Mouse (Mus musculus) hindbrain, embryonic 16.5 days (tissue): Measurements from ENCODE around the gene Pdp2. TPM values are rescaled to one million over a fixed set of nuclear protein-coding genes. Genes with fewer than 3 reads are reported as not detected.

Source experiments
- ATAC-seq: fragments of 200-750 bp; cut with Nextera tagmentation; 2 replicates; pipeline ENCODE4 v1.8.0; 2017; ENCODE audit warnings: moderate TSS enrichment, moderate library complexity
- H3K27ac ChIP-seq: fragments of 300-500 bp; sonication (generic); 2 replicates; pipeline ENCODE4 v1.5.1; 2014; ENCODE audit warnings: low read depth, mild to moderate bottlenecking, control low read depth, low read length, moderate library complexity
- H3K27me3 ChIP-seq: fragments of 300-500 bp; sonication (generic); replicated peaks from 2 replicates; pipeline ENCODE4 v1.6.1; 2014; ENCODE audit warnings: low read length; ENCODE audit not compliant: control insufficient read depth, insufficient read depth
- H3K36me3 ChIP-seq: fragments of 300-500 bp; sonication (generic); 2 replicates; pipeline ENCODE4 v1.6.1; 2014; ENCODE audit warnings: mild to moderate bottlenecking, low read length, moderate library complexity, mixed read lengths; ENCODE audit not compliant: control insufficient read depth, insufficient read depth
- H3K4me1 ChIP-seq: fragments of 300-500 bp; sonication (generic); 2 replicates; pipeline ENCODE4 v1.6.1; 2014; ENCODE audit warnings: low read depth, low read length; ENCODE audit not compliant: control insufficient read depth, insufficient read depth
- H3K4me2 ChIP-seq: fragments of 300-500 bp; sonication (generic); 2 replicates; pipeline ENCODE4 v1.6.1; 2014; ENCODE audit warnings: mild to moderate bottlenecking, low read length, control low read depth, moderate library complexity
- H3K4me3 ChIP-seq: fragments of 300-500 bp; sonication (generic); 2 replicates; pipeline ENCODE4 v1.5.1; 2014; ENCODE audit warnings: mild to moderate bottlenecking, low read length, control low read depth, moderate library complexity
- H3K9ac ChIP-seq: fragments of 300-500 bp; sonication (generic); 2 replicates; pipeline ENCODE4 v1.6.1; 2014; ENCODE audit warnings: low read depth, mild to moderate bottlenecking, control low read depth, low read length, moderate library complexity
- H3K9me3 ChIP-seq: fragments of 300-500 bp; sonication (generic); 2 replicates; pipeline ENCODE4 v1.6.1; 2014; ENCODE audit warnings: mild to moderate bottlenecking, low read length, moderate library complexity; ENCODE audit not compliant: control insufficient read depth
- WGBS: fragments of 180-500 bp; shearing (Covaris S2); extraction: QIAGEN DNeasy Blood & Tissue Kit; methylation state at CpG from one replicate; pipeline ENCODE4 v1.1.7; 2014; 5-methylcytosine and 5-hydroxymethylcytosine counted together
- polyA plus RNA-seq: library from polyadenylated mRNA; unstranded; fragments of >200 nt; fragmentation: Nextera tagmentation; extraction: Ambion mirVana; gene quantifications from 2 replicates; pipeline ENCODE4 v1.2.1, GENCODE M21; 2015

Gene Pdp2
- polyA plus RNA-seq, 1 experiment from 2014 or later, result 20.5 TPM

DNA sequence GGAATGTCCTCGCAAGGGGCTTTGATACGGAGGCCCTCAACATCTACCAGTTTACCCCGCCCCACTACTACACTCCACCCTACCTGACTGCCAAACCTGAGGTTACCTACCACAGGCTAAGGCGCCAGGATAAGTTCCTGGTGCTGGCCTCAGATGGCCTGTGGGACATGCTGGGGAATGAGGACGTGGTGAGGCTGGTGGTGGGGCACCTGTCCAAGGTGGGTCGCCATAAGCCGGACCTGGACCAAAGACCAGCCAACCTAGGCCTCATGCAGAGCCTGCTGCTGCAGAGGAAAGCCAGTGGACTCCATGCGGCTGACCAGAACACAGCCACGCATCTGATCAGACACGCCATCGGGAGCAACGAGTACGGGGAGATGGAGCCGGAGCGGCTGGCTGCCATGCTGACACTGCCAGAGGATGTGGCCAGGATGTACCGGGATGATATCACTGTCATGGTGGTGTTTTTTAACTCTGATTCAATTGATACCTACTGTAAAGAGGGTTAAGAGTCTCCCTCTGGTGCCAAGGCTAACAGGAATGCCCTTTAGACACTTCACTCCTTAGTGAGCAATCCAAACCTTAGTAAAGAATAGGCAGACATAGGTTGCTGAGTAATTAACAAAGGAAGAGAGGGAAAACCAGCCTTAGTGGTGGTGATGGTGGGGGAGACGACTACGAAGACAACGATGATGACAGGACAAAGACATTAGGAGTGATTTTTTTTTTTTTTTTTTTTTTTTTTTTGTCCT lies 3.5 kb downstream of the Pdp2 start:
- no peaks in the 10 kb centered on the region for H3K9me3 ChIP-seq
- no peak for ATAC-seq
- no peak overlapping the region for H3K9ac ChIP-seq
- 96% methylated on average over 19 of the region's 19 CpGs for WGBS
- no peak overlapping the region for H3K27ac ChIP-seq
- H3K27me3 ChIP-seq, result no peaks in the 10 kb centered on the region
- no peak overlapping the region for H3K4me2 ChIP-seq
- no peak overlapping the region for H3K4me3 ChIP-seq
- peaks cover 10% of the 10 kb centered on the region for H3K36me3 ChIP-seq
- H3K4me1 ChIP-seq, result peaks cover 6% of the 10 kb centered on the region

DNA sequence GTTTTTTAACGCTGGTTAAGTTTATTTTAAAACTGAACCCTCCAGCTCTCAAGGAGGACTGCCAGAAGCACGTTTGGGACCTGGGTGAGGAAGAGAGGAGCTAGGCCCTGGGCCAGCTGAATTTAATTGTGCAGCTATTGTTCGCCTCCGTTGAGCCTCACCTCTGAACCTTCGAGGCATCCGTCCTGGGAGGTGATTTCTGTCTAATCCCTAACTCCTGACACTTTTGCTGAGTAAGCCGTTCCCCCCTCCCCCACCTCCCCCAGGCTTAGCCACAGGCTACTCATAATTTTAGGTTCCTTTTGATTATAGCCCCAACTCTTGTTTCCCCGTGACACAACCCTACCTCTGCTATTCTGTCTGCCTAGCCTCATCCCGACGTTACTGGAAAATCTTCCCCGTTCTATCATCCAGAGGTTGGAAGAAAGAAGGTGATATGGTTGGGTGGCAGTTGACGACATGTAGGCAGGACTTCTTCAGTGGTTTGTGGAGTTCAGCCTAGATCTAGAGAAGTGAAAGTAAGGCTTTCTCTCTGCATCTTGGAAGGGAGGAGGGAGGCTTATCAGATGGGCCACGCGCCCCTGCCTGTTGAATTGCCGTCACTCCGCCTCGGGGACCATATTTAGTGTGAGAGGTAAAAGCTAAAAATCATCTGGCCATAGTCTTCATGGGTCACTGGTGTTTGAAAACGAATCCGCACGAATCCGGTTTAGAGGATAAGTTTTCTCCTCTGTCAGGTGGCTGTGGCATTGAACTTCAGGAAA lies 4.7 kb downstream of the Pdp2 start:
- Histone ChIP-seq H3K4me3 (no peak overlapping the region), H3K4me2 (no peak overlapping the region), H3K36me3 (peaks cover 10% of the 10 kb centered on the region), H3K9ac (no peak overlapping the region), H3K27me3 (no peaks in the 10 kb centered on the region), H3K27ac (no peak overlapping the region), H3K9me3 (no peaks in the 10 kb centered on the region), H3K4me1 (peaks cover 6% of the 10 kb centered on the region)
- WGBS, result 90% methylated on average over 21 of the region's 21 CpGs
- ATAC-seq, result no peak

DNA sequence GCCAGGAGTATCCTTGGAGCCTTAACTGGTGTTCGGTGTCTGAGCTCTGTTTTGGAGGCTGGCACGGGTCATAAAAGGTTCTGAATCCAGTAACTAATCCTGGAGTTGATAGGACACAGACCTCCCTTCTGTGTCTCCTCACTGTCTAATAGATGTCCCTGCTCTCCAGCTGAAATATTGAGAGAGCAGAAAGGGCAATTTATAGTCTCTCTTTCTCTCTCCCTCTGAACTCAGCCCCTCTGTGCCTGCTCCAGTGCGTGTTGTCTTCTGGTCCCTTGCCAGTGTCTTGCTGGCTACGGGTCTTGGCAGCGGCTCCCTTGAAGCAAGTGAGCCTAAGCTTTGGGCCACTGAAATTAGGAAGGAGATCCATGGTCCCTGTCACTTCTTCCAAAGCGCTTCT lies 6.4 kb downstream of the Pdp2 start:
- Histone ChIP-seq H3K27me3 (no peaks in the 10 kb centered on the region; the same call in 1 of the 2 replicates), H3K9me3 (no peaks in the 10 kb centered on the region), H3K27ac (no peak overlapping the region), H3K4me2 (no peak overlapping the region), H3K4me3 (no peak overlapping the region), H3K4me1 (peaks cover 4% of the 10 kb centered on the region; the same call in 1 of the 2 replicates), H3K36me3 (peaks cover 10% of the 10 kb centered on the region), H3K9ac (no peak overlapping the region)
- WGBS, result 66% methylated on average over 6 of the region's 6 CpGs
- ATAC-seq, result no peak

DNA sequence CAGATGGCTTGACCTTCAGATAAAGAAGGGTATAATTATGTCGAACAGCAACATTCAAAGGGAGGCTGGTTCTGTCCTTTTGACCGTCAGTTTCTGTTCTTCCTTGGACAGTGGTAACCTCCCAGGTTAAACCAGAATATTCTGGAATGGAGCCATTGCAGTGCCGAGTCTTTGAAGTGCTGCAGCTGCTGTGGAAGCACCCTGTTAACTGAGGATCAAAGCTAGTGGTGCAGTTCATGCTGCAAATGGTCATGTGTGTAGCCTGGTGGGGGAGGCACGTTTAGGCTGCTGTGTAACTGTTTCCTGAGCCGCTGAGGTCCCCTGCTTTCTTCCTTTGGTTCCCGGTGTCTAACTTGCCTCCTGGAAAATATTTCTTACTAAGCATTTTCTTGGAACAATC lies 7.2 kb downstream of the Pdp2 start:
- ATAC-seq, result no peak
- 65% methylated on average over 6 of the region's 6 CpGs for WGBS

DNA sequence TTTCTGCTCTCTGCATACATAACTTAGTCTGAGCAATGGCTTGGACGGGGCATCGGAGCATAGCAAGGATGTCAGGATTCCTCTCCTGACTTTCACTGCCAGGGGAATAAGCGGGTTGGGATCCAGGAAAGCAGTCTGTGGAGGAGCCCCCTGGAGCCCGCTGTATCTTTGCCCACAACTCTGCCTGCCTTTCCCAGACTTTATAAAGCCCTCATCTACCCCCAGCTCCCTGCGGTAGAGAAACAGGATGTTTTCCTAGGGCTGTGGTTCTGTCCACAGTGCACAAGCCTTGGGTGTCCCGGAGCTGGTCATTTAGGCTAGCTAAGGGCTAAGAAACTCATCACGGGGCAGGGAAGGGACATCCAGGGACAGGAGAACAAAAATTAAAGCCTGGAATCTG lies 10.1 kb downstream of the Pdp2 start:
- H3K4me3 ChIP-seq, result no peak overlapping the region
- no peak overlapping the region for H3K27ac ChIP-seq
- no peak overlapping the region for H3K9ac ChIP-seq
- no peak overlapping the region for H3K4me2 ChIP-seq
- H3K4me1 ChIP-seq, result peaks cover 4% of the 10 kb centered on the region
- 25% methylated on average over 7 of the region's 7 CpGs for WGBS
- no peaks in the 10 kb centered on the region; the same call in 1 of the 2 replicates for H3K27me3 ChIP-seq
- no peaks in the 10 kb centered on the region for H3K9me3 ChIP-seq
- no peak for ATAC-seq
- H3K36me3 ChIP-seq, result no peaks in the 10 kb centered on the region

More for the DNA sequence above, 7.2 kb downstream of the Pdp2 start:
- Histone ChIP-seq H3K4me3 (no peak overlapping the region), H3K27ac (no peak overlapping the region), H3K9ac (no peak overlapping the region), H3K36me3 (peaks cover 10% of the 10 kb centered on the region), H3K27me3 (no peaks in the 10 kb centered on the region; the same call in 1 of the 2 replicates), H3K9me3 (no peaks in the 10 kb centered on the region), H3K4me2 (no peak overlapping the region), H3K4me1 (peaks cover 4% of the 10 kb centered on the region)

DNA sequence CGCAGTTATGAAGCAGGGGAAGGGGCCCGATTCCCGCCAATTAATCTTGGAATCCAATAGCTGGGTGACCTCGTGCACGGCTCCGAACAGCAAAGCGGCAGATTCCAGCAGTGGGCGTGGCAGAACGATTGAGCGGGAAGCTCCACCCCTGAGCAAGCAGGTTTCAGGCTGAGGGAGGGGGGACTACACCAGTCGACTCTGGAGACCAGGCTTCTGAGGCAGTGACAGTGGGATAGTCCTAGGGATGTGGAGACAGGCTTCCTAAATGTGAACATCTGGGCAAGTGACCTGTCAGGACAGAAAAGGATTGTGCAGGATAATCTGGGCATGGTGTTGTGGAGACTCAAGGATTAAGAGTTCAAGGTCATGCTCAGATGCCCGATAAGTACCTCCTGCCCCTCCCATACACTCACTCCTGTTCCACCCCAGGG lies 10.7 kb downstream of the Pdp2 start:
- Histone ChIP-seq H3K4me2 (peak overlapping the region; percentile 59), H3K27ac (no peak overlapping the region), H3K36me3 (no peaks in the 10 kb centered on the region), H3K4me3 (peak overlapping the region; percentile 23), H3K9me3 (no peaks in the 10 kb centered on the region), H3K4me1 (peaks cover 4% of the 10 kb centered on the region), H3K9ac (no peak overlapping the region), H3K27me3 (no peaks in the 10 kb centered on the region; the same call in 1 of the 2 replicates)
- peak; percentile 40; the same call in 1 of the 2 replicates for ATAC-seq
- WGBS, result 1% methylated on average over 12 of the region's 12 CpGs

DNA sequence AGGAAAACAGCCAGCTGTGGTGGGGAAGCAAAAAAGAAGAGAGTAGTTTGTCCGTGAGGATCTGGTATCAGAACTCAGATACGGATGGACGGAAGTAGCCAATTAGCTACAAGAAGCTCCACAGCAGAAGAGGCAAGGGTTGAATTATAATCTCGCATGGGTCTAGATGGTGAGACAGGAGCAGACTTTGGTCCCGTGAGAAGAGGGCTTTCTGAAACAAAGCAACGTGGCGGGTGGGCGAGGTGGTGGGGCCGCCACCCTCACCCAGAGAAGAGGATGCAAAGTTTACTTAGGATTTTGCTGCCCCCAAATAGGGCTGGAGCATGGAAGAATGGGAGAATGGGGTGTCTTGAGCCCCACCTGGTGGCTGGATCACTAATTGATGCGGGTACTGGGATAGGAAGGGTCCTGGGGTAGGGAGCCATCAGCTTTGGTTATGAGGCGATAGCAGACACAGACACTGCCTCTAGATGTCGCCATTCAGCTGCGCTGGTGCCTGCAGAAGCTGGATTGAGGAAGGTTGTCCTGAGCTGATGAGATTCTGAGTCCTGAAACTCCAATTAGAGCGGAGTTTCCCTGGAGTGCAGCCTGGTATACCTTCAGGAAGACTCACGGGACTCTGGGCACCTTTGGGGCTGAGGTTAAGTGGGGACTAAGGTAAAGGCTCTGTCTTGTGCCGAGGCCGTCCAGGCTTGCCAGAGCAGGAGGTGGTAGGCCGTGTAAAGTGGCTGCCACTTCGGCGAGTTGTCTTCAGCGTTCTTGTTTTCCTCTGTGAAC lies 11.4 kb downstream of the Pdp2 start:
- peaks cover 4% of the 10 kb centered on the region for H3K4me1 ChIP-seq
- no peaks in the 10 kb centered on the region for H3K9me3 ChIP-seq
- ATAC-seq, result peak; percentile 95
- no peak overlapping the region for H3K27ac ChIP-seq
- H3K4me2 ChIP-seq, result peak overlapping the region; percentile 59
- H3K4me3 ChIP-seq, result peak overlapping the region; percentile 23
- 19% methylated on average over 21 of the region's 21 CpGs for WGBS
- peak overlapping the region; percentile 41; the same call in 1 of the 2 replicates for H3K9ac ChIP-seq
- no peaks in the 10 kb centered on the region for H3K36me3 ChIP-seq
- H3K27me3 ChIP-seq, result no peaks in the 10 kb centered on the region; the same call in 1 of the 2 replicates

DNA sequence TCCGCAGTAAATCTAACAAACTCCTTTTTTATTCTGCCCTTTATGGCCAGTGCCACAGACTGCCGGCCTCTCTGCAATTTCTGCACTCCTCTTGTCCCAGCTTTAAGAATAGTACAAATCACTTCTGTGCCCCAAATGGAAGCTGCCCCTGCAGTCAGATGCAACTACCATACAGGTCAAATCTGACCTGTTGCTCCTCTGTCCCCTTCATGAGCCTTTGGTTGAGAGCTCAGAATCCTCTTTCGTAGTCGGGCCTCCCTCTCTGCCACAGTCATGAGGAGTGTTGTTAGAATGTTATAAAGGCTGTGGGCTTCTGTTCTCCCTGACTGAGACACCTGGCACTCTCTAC lies 12.0 kb downstream of the Pdp2 start:
- Histone ChIP-seq H3K9me3 (no peaks in the 10 kb centered on the region), H3K9ac (no peak overlapping the region), H3K4me2 (no peak overlapping the region; the same call in 1 of the 2 replicates), H3K27me3 (no peaks in the 10 kb centered on the region; the same call in 1 of the 2 replicates), H3K36me3 (no peaks in the 10 kb centered on the region), H3K4me1 (peaks cover 4% of the 10 kb centered on the region), H3K27ac (no peak overlapping the region), H3K4me3 (no peak overlapping the region)
- WGBS, result 67% methylated on average over 4 of the region's 4 CpGs
- ATAC-seq, result no peak
